Mouse (Mus musculus) kidney, adult 10 weeks (tissue): ENCODE results near the gene Gm49027. TPM values are rescaled to one million over a fixed set of nuclear protein-coding genes. Genes with fewer than 3 reads are reported as not detected.

Experiments
- polyA plus RNA-seq: library from polyadenylated mRNA; stranded (reverse); fragments of 350-450 nt; fragmentation: Illumina TruSeq; extraction: RNeasy Lipid Tissue Mini Kit (QIAGEN cat#74804); gene quantifications from one replicate; pipeline ENCODE4 v1.2.3, GENCODE M21; 2014; ENCODE audit warnings: low read depth, low replicate concordance

The Gm49027 gene
- not detected for polyA plus RNA-seq

DNA sequence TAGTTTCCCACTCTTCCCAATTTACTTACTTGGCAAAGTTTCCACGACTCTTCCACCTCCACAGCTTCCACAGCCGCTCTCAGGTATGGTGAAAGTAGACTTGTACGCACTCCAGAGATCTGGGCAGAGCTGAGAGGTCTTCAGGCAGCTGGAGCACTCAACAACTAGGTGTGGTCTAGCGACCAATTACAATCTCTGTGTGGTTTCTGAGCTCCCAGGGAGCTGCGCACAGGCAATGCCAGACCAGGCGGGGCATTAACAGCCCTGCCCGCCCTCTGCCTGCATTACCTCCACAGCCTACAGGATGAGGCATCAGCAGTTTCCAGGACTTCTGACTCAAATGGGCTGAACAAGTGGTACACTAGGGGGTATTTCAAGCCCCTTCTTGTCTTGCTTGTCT is at the start of gene Gm49027:
Gene Gm49027, minus strand, starts transcription at position 208 of the 400 bp plus-strand sequence.

DNA sequence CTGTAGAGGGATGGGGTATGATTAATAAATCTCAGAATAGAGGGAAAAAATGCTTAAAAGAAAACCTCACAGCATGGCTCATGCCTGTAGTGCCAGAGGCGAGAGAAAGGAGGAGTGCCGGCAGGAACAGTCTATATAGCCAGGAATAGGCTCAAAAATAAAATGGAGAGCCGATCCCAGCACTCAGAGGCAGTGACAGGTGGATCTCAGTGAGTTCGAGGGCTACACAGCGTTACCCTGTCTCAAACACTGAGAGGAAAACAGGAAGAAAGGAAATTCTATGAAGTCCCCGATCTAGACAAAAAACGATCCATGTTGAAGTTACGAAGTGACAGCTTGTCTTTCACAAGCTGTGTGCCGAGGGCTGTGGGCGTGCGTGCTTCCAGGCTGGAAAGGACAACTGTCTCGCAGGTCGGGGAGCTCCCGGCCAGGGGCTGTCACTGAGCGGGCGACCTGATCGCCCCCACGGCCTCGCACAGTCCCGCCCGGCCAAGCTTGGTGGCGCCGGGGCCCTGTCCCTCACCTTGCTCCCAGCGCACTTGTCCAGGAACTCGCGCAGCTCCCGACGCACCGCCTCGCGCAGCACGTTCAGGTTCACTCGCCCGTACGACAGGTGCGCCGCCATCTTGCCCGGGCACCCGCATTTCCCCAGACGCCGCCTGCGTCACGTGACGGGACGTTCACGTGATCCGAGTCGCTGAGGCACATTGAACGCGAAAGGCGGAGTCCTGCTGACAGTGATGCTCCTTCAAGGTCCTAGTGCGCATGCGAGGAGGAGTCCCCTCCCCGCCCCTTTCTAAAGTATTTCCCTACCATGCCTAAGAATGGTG is 47.3 kb upstream of the Gm49027 start, which contains the start of gene Vps33a:
Gene Vps33a, minus strand, starts transcription at position 682 of the 830 bp plus-strand sequence.

DNA sequence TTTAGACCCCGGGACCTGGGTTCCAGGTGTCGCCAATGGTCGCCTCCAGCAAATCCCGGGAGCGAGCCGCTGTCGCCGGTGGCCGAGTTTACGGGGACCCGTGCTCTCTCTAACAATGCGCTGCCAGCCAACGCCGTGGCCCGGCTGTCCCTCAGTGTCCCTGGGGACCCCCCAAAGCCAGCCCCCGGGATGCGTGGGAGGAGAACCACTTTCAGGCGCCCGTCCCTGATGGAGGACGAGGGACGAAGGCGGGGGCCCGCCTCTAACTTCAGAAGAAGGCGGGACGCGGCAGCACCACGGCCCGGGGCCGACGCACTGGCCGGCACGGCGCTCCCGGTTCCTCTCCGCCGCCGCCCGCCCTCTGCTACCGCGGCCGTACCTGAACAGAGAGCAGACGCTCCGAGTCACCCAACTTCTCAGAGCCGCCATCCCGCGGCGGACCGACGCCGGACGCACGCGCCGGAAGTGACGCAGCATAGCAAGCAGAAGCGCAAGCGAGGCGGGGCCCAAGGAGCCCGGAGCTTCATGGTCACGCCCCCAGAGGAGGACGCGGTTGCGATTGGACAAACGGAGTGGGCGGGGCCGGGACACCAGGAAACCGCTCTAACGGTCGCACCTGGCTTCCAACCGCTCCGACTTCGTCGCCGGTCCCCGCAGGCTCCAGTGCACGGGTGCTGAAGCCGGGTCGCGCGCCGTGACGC is 1.4 kb downstream of the Gm49027 start, which contains the start of gene Diablo:
Gene Diablo, minus strand, starts transcription at position 485 of the 701 bp plus-strand sequence.

DNA sequence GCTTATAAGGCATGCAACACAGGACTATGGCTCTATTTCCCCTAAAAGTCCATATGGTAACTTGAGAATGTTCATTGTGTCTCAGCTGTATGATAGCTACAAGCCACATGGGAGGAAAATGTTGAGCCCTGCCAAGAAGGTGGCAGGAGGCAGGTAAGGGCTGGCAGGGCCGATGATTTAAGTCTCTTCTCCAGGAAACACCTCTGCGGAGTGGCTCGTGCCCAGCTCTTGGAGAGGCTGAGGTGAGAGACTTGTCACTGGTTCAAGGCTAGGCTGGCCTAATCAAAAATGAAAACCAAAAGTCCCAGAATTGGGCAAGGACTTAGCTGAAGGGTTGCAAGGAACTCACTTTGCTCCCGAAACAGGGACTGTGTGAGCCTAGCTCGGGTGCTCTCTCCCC is 15.1 kb downstream of the Gm49027 start, which contains the start of gene B3gnt4:
Gene B3gnt4, plus strand, starts transcription at position 301 of the 400 bp plus-strand sequence.

DNA sequence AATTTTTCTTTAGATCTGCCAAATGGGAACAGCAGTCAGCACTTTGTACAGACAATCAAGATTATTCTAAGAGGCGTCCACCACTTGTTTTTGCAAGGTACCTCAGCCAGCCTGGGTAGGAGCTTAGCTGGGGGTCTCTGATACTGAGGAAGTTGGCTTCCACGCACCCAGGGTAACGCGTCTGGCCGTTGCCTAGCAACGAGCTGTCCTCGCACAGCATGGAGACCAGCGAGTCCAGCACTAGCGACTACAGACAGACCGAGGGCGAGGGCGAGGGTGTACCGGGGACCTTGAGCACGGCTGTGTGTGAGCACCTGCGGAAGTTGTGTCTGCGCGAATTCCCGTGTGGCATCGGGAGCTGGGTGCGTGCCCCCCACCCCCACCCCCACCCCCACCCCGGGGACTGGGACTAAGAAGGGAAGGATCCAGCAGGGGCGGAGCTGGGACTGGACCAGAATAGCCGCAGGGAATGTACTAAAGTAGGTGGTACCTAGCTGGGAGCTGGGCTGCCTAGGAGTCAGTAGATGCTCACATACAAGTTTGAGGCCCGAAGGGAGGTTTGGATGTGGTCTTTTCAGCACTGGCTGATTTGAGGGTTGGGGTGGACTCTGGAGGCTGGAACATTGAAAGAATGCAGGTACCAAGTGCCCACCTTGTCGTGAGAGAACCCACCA is 36.0 kb downstream of the Gm49027 start, which contains the start of the genes Lrrc43 and Il31:
Gene Lrrc43, plus strand, starts transcription at position 194 of the 674 bp plus-strand sequence.
Gene Il31, minus strand, starts transcription at position 378 of the 674 bp plus-strand sequence.

Other genes starting within 250 kb of the Gm49027 start
- gene Bcl7a, start 181.7 kb downstream of the Gm49027 start, polyA plus RNA-seq, result 13.9 TPM
- gene Mlxip, start 130.7 kb downstream of the Gm49027 start, polyA plus RNA-seq, result 4.8 TPM
- gene Lrrc43, start 36.2 kb downstream of the Gm49027 start, polyA plus RNA-seq, result not detected
- not detected for gene Il31, start 36.0 kb downstream of the Gm49027 start, polyA plus RNA-seq
- gene B3gnt4, start 15.0 kb downstream of the Gm49027 start, polyA plus RNA-seq, result not detected
- 101 TPM for gene Diablo, start 1.3 kb downstream of the Gm49027 start, polyA plus RNA-seq
- 19.6 TPM for gene Vps33a, start 47.5 kb upstream of the Gm49027 start, polyA plus RNA-seq
- gene Clip1, start 159.1 kb upstream of the Gm49027 start, polyA plus RNA-seq, result 41.1 TPM
- gene Zcchc8, start 195.6 kb upstream of the Gm49027 start, polyA plus RNA-seq, result 100 TPM
- gene Rsrc2, start 223.9 kb upstream of the Gm49027 start, polyA plus RNA-seq, result 188 TPM
- gene Kntc1, start 224.2 kb upstream of the Gm49027 start, polyA plus RNA-seq, result 0.73 TPM